Mouse (Mus musculus): ENCODE data around the gene Med31.

Gene Med31

DNA sequence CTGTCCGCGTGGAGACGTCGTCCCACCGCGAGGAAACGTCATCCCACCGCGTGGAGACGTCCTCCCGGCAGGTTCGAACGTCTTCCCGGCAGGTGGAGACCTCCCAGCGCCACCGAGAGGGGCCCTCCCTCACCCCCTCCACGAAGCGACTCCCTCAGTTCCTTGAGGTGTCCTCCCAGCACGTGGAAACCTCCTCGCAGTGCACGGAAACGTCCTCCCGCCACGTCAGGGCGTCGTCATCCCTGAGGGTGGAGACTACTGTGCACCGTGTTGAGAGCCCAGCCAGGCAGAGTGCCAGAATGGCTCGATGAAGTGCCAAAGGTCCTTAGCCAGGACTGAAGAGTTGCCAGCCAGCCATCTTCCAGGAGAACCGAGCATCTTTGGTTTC lies at the start of gene Med31:
Gene Med31, minus strand, starts transcription at position 183 of the 388 bp plus-strand sequence.
- DNase-seq (ENCODE audit: low spot score in 2 of 2): peak; percentile 88 to 91

- DNase-seq (ENCODE audit: low spot score in 2 of 2): no peak
These were observed 41.0 kb upstream of the Med31 start for GRCm38 (mm10) chr11:72256441-72256840.

DNA sequence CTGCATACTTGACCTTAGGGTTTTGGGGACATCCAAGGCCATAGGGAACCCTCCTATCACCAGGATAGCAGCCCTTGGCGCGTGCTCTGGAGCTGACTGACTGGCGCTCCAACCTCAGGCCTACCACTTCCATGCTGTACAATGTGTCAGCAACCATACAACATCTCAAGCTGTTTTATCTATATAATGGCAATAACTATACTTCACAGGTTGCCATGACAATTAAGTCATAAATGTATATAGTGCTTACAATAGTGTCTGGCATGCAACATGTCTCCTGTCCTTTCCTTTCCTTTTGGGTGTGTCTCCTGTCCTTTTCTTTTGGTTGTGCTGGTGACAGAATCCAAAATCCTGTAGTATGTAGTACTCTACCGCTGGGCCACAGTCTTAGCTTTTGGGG lies 40.2 kb upstream of the Med31 start:
- DNase-seq (ENCODE audit: low spot score in 2 of 2): no peak

DNA sequence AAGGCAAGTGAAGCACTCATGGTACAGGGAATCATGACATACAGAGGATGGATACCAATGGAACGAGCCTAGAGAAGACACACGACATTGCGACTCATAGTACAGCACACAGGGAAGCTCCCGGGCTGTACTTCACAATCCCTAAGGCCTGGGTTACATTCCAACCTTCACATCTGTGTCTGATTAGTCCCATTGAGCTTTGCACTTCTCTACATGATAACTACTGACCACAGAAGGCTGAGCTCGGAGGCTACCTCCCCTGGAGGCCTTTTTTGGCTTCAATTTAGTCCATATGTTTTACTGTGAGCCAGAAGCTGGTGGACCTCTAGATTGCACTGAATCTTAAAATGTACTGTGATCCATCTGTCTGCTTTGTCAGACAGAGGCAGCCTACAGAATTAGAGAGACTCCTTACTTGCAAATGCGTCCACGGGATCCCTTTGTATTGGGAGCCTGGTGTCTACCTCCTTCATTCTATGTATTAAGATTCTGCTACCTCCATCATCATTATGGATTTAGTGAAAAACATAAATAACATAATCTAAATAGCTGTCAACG lies 29.9 kb upstream of the Med31 start:
- peak in 1 of 2 experiments; percentile 50 for DNase-seq (ENCODE audit: low spot score in 2 of 2)

- DNase-seq (ENCODE audit: low spot score in 2 of 2): no peak
These were observed 24.9 kb upstream of the Med31 start for GRCm38 (mm10) chr11:72240062-72240860.

- peak; percentile 70 to 75 for DNase-seq (ENCODE audit: low spot score in 2 of 2)
These were observed 18.6 kb upstream of the Med31 start for GRCm38 (mm10) chr11:72234013-72234412.

DNA sequence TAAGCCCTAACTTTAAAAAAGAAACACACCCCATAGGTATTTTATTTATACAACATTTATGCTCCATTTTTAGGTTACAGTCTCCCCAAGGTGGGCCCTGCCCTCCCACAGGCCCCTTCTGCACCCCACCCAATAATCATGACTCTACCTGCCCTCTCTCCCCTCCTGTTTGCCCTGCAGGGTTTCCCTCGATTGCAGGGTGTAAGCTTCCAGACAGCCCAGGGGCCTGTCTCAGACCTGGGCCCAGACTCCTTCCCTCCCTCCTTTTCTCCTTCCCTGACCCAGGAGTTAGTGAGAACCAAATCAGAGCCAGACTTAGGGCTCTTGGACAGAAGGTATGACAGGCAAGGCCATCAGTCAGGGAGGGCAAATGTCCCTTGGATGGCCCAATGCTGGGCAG lies 17.6 kb upstream of the Med31 start:
- no peak for DNase-seq (ENCODE audit: low spot score in 2 of 2)

- no peak for DNase-seq (ENCODE audit: low spot score in 2 of 2)
These were observed 16.7 kb upstream of the Med31 start for GRCm38 (mm10) chr11:72232068-72232467.

GRCm38 (mm10) chr11:72228513-72228912 lies 13.1 kb upstream of the Med31 start:
- DNase-seq (ENCODE audit: low spot score in 2 of 2): peak in 1 of 2 experiments; percentile 14

GRCm38 (mm10) chr11:72226901-72227300 lies 11.5 kb upstream of the Med31 start:
- peak in 1 of 2 experiments; percentile 20 for DNase-seq (ENCODE audit: low spot score in 2 of 2)

GRCm38 (mm10) chr11:72226020-72226791 lies 10.8 kb upstream of the Med31 start:
- DNase-seq (ENCODE audit: low spot score in 2 of 2): peak; percentile 46 to 55

DNA sequence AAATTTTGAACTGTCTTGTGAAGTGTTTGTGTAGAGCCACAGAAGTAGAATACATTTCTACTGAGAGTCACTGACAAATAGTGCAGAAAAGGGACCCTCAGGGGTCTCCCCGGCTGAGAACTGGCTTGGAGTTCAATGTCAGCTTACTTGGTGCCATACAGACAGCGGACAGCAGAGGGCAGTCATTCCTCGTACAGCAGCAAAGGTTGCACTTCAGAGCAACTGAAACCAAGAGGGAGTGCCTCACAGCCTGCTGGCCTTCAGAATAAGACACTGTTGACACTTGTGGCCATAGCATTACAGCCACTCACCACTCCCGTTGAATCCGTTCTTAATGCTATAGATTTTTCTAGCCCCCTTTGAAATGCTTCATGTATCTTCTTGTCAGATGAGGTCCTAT lies 9.5 kb upstream of the Med31 start:
- DNase-seq (ENCODE audit: low spot score in 2 of 2): peak; percentile 83 to 87

GRCm38 (mm10) chr11:72223414-72223813 lies 8.0 kb upstream of the Med31 start:
- peak; percentile 40 to 65 for DNase-seq (ENCODE audit: low spot score in 2 of 2)

DNA sequence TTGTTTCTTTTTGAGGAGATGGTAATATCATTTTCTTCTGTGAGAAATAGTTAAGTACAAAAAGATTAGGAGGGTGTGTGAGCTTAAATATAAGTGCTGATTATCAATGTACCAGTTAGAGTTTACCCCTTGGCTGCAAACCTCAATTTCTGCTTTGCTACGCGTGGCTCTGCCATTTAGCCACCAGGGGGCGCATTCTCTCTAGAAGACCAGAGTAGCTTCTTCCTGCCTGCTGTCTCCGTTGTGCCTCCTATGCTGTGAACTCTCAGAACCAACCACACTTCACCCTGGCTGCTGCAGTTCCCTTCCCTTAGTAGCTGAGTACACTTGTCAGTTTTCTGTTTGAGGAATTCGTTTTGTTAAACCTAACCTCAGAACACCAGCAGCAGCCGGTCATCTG lies 5.9 kb upstream of the Med31 start:
- DNase-seq (ENCODE audit: low spot score in 2 of 2): peak; percentile 76 to 84

DNA sequence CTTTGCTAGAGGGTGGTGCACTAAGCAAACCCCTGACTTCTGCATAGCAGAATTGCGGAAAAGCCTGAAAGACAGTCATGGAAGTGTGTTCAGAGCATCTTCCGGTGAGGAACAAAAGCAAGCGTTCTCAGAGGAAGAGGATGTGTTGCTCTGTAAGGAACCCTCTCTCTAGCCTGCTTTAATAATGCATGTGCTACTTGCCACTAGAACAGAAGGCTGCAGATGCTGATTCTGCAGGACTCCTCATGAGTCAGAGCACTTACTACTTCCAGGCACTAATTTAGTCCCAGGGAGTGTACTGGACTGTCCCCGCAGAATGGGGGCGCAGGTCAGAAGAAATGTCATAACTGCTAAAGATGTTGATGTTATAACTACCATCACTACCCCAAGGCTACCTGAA lies 1.7 kb upstream of the Med31 start:
- DNase-seq (ENCODE audit: low spot score in 2 of 2): peak in 1 of 2 experiments; percentile 29

DNA sequence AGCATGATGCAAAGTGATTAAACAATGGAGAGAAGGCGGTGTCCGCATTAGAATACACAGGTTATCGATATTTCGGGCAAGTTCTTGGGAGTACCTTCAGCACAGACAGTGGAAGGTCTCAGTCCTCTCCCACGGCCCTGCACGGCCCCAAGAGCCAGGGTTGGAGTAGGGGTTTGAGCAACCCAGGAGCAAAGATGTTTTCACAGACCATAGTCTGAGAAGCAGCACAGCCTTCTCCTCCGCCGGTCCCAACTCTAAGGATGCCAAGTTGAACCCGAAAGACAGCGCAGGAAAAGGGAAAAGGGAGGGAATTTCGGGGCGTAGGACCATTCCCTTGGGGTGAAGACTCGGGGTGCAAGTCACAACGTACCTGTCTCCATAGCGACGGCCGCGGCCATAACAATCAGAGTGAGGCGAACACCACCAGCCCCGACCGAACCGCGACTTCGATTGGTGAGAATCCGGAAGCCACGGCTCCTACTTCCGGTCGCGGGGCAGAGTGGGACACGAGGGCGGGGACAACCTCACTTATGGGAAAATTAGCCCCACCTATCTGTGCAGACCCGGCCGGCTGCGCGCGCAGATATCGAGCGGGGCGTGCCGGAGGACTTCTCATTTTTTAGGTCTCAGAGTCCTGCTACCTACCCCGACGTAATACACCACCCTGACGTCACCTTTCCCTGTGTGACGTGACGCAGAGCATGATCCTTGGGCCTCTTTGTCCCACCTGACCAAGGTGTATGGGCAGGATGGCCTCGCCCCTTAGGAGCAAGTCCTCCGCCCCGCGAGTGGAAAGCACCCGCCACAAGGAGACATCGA lies 592 bp downstream of the Med31 start:
- DNase-seq (ENCODE audit: low spot score in 2 of 2): peak; percentile 98

DNA sequence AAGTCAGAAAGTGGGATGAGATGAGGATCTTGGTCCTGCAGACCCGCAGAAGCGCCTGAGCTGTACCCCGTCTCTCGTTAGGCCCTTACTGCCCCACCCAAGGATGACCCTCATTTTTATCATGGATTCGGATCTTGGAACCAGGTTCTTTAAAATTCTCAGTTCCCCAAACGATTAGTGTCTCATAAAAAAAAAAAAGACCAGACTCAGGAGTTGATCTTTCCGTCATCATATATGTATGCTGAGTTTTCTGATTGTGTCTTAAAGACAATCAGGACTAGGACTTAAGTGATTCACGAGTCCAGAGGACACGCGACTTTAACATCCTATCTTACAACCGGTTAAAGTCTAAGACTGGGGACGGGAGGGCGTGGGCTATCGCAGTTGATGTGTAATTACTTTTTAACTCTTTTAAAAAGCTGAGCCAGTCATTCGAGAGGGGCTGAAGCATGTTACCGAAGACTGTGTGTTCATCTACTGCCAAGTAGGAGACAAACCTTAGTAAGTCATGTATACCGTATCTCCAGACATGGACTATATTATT lies 7.5 kb downstream of the Med31 start:
- DNase-seq (ENCODE audit: low spot score in 2 of 2): no peak

DNA sequence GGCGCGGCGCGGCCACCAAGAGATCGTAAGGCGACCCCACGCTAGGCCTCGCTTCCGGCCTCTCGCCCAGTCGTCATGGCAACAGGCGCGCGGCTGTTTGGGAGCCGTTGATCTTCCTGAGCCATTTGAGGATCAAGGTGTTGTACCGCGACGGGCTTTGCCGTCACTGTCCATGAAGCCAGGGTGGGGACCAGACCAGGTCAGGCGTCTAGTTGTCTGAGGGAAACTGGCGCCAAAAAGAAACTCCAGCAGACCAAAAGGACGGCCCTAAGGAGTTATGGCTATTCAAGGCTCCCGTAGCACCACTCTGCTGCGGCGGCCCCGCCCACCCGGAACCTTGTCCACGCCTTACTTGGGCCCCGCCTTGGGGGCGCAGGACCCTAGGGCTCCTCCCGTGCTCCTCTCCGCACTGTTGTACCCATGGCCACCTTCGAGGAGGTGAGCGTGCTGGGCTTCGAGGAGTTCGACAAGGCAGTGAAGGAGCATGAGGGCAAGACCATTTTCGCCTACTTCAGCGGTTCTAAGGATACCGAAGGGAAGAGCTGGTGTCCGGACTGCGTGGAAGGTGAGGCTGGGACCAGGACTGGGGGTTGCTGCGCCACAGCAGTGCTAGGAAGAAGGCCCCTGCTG lies 8.1 kb downstream of the Med31 start, which contains the start of the genes 4933427D14Rik and Txndc17:
Gene 4933427D14Rik, minus strand, starts transcription at position 256 of the 630 bp plus-strand sequence.
Gene Txndc17, plus strand, starts transcription at position 344 of the 630 bp plus-strand sequence.
- DNase-seq (ENCODE audit: low spot score in 2 of 2): peak; percentile 90 to 92

DNA sequence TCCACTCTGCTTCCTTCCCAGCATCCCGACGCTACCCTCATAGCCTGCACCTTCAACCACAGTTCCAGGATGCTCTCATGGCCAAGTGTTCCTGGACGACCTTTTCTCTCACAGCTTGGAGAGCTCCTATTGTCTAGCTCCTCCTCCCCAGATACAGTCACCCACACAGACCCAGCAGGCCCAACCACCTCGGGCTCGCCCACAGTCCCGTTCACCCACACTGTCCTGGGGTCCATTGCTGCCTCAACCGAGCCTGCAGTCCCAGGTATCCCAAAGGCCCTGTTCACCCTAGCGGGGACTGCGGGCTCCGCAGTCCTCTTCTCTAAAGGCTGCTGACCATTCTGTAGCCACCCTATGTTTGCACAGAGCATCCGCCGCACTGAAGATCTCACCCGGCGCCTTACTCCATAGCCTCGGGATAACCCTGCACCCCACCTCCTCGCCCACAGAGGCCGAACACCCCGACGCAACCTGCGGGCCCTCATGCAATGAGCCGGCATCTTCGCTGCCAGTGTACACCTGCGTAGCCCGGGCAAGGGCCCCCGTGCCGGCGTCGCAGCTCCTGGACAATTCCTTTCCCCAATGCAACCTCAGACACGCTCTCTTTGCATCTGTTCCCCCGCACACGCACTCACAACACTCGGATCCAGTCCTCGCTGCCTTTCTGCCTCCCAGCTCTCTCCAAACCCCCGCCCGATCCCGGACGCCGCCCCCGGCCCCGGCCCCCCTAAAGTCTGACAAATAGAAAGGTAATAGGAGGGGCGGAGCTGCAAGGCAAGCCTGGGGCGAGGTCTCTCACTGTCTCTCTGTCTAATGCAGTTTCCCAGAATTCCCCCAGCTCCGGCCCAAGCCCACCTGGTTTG lies 8.8 kb downstream of the Med31 start, which contains the start of gene Gm43951:
Gene Gm43951, minus strand, starts transcription at position 500 of the 863 bp plus-strand sequence.
- peak; percentile 51 to 62 for DNase-seq (ENCODE audit: low spot score in 2 of 2)

GRCm38 (mm10) chr11:72205256-72205655 lies 10.1 kb downstream of the Med31 start:
- DNase-seq (ENCODE audit: low spot score in 2 of 2): peak in 1 of 2 experiments; percentile 41
